Mouse (Mus musculus): ENCODE results near the gene Vasp.

Vasp gene

GRCm38 (mm10) chr7:19211041-19211675 lies 60.5 kb downstream of the Vasp start:
- DNase-seq (ENCODE audit: low read depth, low spot score): peak; percentile 65

- peak; percentile 88 for DNase-seq (ENCODE audit: low read depth, low spot score)
Observed at GRCm38 (mm10) chr7:19210010-19210409, 61.6 kb downstream of the Vasp start.

GRCm38 (mm10) chr7:19209494-19209893 lies 62.1 kb downstream of the Vasp start:
- peak; percentile 80 for DNase-seq (ENCODE audit: low read depth, low spot score)

- peak; percentile 77 for DNase-seq (ENCODE audit: low read depth, low spot score)
Observed at GRCm38 (mm10) chr7:19208944-19209472, 62.6 kb downstream of the Vasp start.

- peak; percentile 59 for DNase-seq (ENCODE audit: low read depth, low spot score)
Observed at GRCm38 (mm10) chr7:19208201-19208910, 63.3 kb downstream of the Vasp start.

Data from ZHBTc4 (cell line).